Mouse (Mus musculus) gastrocnemius, postnatal 10 days (tissue): ENCODE data around the gene Fetub. TPM values are rescaled to one million over a fixed set of nuclear protein-coding genes. Genes with fewer than 3 reads are reported as not detected.

Source experiments
- DNase-seq: peaks from one replicate; pipeline ENCODE4 v3.0.0; 2021; ENCODE audit warnings: mixed read lengths
- total RNA-seq, 2 experiments: library from RNA; stranded (reverse); gene quantifications; 2 replicates each; pipeline ENCODE4 v1.2.3; 2021

Gene Fetub
- total RNA-seq, 2 experiments from 2014 or later, result 0.54 TPM; not detected in 1

- DNase-seq, result no peak
Observed at GRCm38 (mm10) chr16:22967383-22968030, 49.4 kb downstream of the Fetub start.

Other genes with a start within 250 kb of the Fetub start
- not detected for gene Crygs, start 106.8 kb upstream of the Fetub start, total RNA-seq
- 1 to 10 TPM; 8.5 to 8.6 TPM for gene Tbccd1, start 60.7 kb upstream of the Fetub start, total RNA-seq
- gene Dnajb11, start 60.5 kb upstream of the Fetub start, total RNA-seq, result 10 to 100 TPM; 39.5 to 43.3 TPM
- gene Ahsg, start 27.1 kb upstream of the Fetub start, total RNA-seq, result 10 to 100 TPM in 1 of 2 experiments, under 1 TPM in 1; 0.49 to 16.1 TPM
- gene Hrg, start 32.7 kb downstream of the Fetub start, total RNA-seq, result under 1 TPM in 1 of 2 experiments, not detected in 1; 0.34 TPM
- under 1 TPM in 1 of 2 experiments, not detected in 1; 0.32 TPM for gene Kng2, start 111.1 kb downstream of the Fetub start, total RNA-seq
- gene Kng1, start 139.5 kb downstream of the Fetub start, total RNA-seq, result 1 to 10 TPM in 1 of 2 experiments, not detected in 1; 1.7 TPM
- gene Eif4a2, start 189.1 kb downstream of the Fetub start, total RNA-seq, result 100 to 1,000 TPM; 272 to 309 TPM
- gene Rfc4, start 209.4 kb downstream of the Fetub start, total RNA-seq, result 1 to 10 TPM; 7.4 to 8.2 TPM
- 10 to 100 TPM; 12.4 to 15.1 TPM for gene Adipoq, start 228.2 kb downstream of the Fetub start, total RNA-seq